Mouse (Mus musculus) kidney, adult 9 months (tissue): ENCODE results near the gene Rbm7.
"Not testable (repeated sequence)": the region's sequence is repeated elsewhere in the genome, so short reads cannot be mapped to it uniquely, and the experiment has no call there.

ENCODE experiments used
- DNase-seq: peaks from one replicate; pipeline ENCODE4 v3.0.0; 2022

Rbm7 gene

GRCm38 (mm10) chr9:48494817-48495547, at the start of gene Rbm7, which contains the start of gene Gm5617:
TSS of gene Rbm7 (minus strand) at chr9:48495299.
TSS of gene Gm5617 (plus strand) at chr9:48495442.
- DNase-seq, result peak; percentile 95

DNA sequence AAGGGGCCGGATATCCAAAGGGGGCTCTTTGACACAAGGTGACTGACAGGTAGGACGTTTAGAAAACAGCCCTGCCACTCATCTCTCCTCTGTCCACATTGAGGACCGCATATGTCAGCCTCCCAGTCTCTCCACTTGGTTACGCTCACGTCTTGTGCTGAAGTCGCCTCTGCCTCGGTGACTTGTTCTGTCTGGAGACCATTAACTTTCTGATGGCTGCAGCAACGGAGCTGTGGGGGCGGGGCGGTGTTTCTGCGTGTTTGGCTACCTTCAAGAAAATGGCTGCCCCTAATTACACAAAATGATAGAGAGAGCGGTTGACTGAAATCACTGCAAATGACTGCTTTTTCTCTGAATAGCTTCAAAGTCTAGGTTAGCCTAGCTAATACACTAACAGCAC, 43.6 kb upstream of the Rbm7 start:
- no peak for DNase-seq

DNA sequence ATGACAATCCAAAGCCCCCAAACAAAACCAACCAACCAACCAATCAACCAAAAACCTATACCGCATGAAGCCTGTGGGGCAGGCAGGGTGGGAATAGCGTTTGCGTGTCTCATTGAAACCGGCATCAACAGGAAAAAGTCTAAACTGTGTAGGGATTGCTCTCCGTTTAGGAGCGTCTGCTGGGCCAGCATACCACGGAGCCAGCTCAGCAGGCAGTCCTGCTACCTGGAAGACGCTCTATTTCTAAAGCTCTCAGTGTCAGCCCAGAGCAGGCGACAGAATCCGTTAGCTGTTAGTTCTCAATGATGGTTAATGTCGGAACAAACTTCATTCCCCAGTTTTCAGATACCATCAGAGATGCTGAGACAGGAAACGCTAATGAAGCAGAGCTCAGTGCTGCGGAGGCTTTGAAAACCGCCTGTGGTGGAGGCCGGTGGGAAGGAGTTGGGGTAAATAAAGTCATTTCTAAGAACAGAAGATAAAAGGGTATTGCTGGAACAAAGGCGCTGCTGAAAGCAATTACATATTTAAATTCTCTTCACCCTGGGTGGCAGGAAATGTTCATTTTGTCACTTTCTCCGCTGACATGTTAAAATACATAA, 43.0 kb upstream of the Rbm7 start:
- DNase-seq, result no peak

GRCm38 (mm10) chr9:48537616-48538015, 42.5 kb upstream of the Rbm7 start:
- DNase-seq, result not testable (repeated sequence)

- DNase-seq, result no peak
Measured at GRCm38 (mm10) chr9:48536414-48536813, 41.3 kb upstream of the Rbm7 start.

- no peak for DNase-seq
Measured at GRCm38 (mm10) chr9:48532730-48533129, 37.6 kb upstream of the Rbm7 start.

DNA sequence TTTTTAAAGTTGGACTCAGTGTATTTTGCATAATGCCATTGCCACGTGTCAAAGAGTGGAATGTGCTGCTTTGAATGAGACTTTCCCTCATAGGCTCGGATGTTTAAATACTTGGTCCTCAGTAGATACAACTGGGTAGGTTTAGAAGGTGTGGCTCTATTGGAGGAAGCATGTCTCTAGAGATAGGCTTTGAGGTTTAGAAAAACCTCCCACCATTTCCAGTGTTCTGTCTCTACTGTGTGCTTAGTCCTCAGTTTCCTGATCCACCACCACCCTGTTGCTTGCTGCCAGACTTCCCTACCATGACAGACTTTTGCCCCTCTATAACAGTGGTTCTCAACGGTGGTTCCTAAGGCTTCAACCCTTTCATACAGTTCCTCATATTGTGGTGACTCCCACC, 37.1 kb upstream of the Rbm7 start:
- no peak for DNase-seq

GRCm38 (mm10) chr9:48531294-48531693, 36.2 kb upstream of the Rbm7 start:
- DNase-seq, result no peak

DNA sequence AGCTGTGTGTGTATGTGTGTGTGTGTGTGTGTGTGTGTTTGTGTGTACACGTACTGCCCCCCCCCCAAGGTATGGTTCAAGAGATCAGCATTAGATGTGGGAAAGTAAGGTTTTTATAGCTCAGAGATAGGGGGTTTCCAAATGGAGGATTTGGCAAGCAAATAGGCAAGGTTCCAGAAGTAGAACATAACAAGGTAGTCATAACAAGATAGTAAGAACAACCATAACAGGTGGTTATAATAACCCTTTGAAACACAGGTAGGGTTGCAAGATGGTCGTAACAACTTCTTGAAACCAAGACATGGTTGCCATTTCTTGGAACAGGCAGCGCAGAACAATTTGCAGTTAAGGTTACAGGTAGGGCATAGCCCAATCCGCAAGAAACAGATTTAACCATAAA, 31.4 kb upstream of the Rbm7 start:
- no peak for DNase-seq

GRCm38 (mm10) chr9:48525566-48525965, 30.5 kb upstream of the Rbm7 start:
- DNase-seq, result no peak

GRCm38 (mm10) chr9:48520405-48520804, 25.3 kb upstream of the Rbm7 start:
- DNase-seq, result peak; percentile 17

DNA sequence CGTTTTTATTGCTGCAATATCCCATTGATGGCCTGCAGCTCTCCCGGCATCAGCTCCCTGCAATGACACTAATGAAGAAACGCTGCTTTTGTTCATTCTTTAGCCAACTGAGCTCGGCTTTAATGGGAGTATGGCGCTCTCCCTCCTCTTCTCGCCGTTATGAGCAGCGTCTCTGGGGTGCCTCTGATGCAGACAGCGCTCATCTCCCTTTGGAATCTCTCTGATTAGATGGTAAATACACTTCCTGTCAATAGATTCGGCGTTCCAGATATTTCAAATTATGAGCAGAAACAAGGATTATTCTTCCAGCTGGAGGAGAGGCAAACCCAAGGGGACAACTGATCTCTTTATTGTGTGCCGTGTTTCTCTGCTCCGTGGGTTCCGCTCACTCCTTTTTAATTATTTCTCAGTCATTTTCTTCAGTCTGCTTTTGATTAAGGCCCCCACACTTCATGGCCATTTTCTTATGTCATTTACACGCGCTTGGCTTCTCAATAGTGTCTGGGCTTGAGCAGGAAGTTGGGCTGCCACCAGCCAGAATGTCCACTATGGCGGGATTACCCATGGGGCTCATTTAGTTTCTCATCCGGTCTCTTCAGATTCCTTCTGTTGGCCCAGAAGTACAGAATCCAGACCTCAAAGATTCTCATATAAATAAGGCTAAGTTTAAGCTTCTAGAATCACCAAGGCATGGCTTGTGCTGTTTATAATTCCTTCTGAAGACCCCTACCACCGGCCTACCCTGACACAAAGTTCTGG, 22.5 kb upstream of the Rbm7 start:
- no peak for DNase-seq

- no peak for DNase-seq
Measured at GRCm38 (mm10) chr9:48516615-48517371, 21.7 kb upstream of the Rbm7 start.

GRCm38 (mm10) chr9:48515332-48515731, 20.2 kb upstream of the Rbm7 start:
- no peak for DNase-seq

DNA sequence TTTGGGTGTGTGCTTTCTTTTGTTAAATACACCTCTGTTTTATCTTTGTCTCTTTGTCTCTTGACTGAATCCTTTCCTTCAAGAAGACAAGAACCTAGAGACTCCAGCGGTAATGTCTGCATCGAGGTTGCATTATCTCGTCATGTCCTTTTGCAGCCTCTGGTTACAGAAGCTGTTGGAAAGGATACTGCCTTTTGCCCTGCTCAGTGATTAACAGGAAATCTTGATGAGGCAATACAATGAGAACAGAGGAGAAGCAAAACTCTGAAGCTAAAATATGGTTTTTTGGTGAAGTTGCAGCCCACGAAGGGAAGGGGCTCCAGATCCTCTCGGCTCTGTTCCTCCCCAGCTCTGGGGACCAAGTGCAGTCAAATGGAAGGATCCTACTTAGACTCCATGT, 15.0 kb upstream of the Rbm7 start:
- no peak for DNase-seq

- DNase-seq, result no peak
Measured at GRCm38 (mm10) chr9:48504741-48505365, 9.8 kb upstream of the Rbm7 start.

GRCm38 (mm10) chr9:48503001-48503400, 7.9 kb upstream of the Rbm7 start:
- DNase-seq, result no peak

DNA sequence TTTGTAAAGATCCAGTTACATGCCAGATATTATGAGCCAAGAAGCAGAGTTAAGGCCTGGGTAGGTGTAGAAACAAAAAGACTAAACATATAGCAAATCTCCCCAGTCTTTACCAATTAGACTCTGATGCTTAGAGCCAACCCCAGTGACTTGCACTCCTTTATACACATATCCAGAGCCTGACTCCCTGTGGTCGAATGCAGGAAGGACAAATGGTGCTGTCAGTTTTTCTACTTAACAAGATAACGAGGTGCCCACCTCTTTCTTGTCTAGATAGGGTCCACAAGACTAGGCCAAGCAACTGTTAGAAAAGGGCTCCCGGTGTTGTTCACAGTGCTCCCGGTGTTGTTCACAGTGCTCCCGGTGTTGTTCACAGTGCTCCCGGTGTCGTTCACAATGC, 6.1 kb upstream of the Rbm7 start:
- DNase-seq, result no peak

DNA sequence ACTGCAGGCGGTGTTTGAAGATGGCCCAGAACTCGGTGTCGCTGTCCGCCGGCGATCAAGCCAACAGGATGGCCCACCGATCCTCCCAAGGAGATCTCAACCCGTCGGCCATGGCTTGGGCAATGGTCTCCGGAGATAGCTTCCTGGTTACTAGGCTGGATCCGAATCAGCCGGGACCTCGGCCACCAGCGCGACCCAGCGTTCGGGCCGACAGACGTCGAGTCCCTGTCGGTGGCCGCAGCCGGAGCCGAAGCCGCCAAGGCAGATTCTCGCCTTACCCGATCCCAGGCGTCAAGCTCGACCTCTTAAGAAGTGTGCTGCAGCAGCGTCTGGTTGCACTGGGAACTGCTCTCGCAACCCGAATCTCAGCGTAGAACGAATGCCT, 441 bp upstream of the Rbm7 start:
- DNase-seq, result no peak

DNA sequence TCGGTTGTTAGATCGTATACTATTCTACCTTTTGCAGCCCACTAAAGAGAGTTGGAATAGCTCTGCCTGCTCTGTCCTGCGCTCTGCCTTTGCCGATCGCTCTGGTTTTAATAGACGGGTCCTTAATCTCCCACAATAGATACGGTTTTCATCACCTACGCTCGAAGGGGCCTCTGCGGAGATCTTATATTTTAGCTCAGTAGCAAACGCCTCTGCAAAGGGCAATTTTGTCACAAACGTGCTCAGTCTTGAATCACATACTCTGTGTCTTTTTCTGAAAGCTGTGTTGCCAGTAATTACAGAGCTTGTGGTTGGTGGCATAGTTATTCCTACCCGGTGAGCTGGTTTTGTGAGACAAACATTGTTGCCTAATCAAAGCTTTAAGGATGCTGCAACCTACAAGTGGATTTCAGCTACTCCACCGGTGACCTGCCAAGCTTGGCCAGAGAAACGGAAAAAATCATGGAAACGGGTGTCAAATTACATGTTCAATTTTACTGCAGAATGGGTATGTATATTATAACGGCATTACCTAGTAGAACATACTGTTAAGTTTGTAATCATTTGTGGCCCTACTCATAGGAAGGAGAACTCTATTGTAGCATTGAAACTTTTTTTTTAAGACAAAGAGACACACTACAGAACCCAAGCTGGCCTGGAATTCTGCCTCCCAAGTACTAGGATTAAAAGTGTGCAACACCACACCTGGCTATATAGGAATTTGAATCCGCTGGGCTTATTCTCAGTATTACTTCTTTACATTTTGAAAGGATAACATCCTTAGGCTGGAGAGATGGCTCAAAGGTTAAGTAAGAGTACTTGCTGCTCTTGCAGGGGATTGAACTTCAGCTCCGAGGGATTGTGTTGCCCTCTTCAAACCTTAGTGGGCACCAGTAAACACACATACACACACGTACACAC, 13.6 kb downstream of the Rbm7 start:
- peak; percentile 12 for DNase-seq

- peak; percentile 95 for DNase-seq
Measured at GRCm38 (mm10) chr9:48480411-48481213, 14.5 kb downstream of the Rbm7 start, which contains the start of gene Rexo2. TSS of gene Rexo2 (minus strand) at chr9:48480623.
